Mouse (Mus musculus) lung, postnatal 0 days (tissue): ENCODE measurements around the gene Bcl2l1. TPM values are rescaled to one million over a fixed set of nuclear protein-coding genes. Genes with fewer than 3 reads are reported as not detected.

ENCODE experiments used
- ATAC-seq: fragments of 200-750 bp; cut with Nextera tagmentation; 2 replicates; pipeline ENCODE4 v1.8.0; 2017; ENCODE audit warnings: moderate library complexity
- DNase-seq: peaks from one replicate; pipeline ENCODE4 v3.0.0-alpha.2; 2016; ENCODE audit warnings: low spot score
- H3K27ac ChIP-seq: fragments of 300-500 bp; sonication (generic); 2 replicates; pipeline ENCODE4 v1.5.1; 2014; ENCODE audit warnings: antibody characterized with exemption, mild to moderate bottlenecking, low read length, mixed read lengths
- H3K27me3 ChIP-seq: fragments of 300-500 bp; sonication (generic); replicated peaks from 2 replicates; pipeline ENCODE4 v1.6.1; 2014; ENCODE audit warnings: low read length, mixed read lengths; ENCODE audit not compliant: insufficient read depth
- H3K36me3 ChIP-seq: fragments of 300-500 bp; sonication (generic); 2 replicates; pipeline ENCODE4 v1.6.1; 2014; ENCODE audit warnings: low read length, mixed read lengths; ENCODE audit not compliant: insufficient read depth
- H3K4me1 ChIP-seq: fragments of 300-500 bp; sonication (generic); 2 replicates; pipeline ENCODE4 v1.6.1; 2014; ENCODE audit warnings: antibody characterized with exemption, low read depth, low read length, mixed read lengths; ENCODE audit not compliant: insufficient read depth
- H3K4me2 ChIP-seq: fragments of 300-500 bp; sonication (generic); replicated peaks from 2 replicates; pipeline ENCODE4 v1.6.1; 2014; ENCODE audit warnings: low read depth, mild to moderate bottlenecking, low read length, moderate library complexity, mixed read lengths
- H3K4me3 ChIP-seq: fragments of 300-500 bp; sonication (generic); 2 replicates; pipeline ENCODE4 v1.5.1; 2014; ENCODE audit warnings: low read depth, low read length
- H3K9ac ChIP-seq: fragments of 300-500 bp; sonication (generic); replicated peaks from 2 replicates; pipeline ENCODE4 v1.6.1; 2014; ENCODE audit warnings: low read depth, mild to moderate bottlenecking
- H3K9me3 ChIP-seq: fragments of 300-500 bp; sonication (generic); 2 replicates; pipeline ENCODE4 v1.6.1; 2016; ENCODE audit warnings: low read length, mixed read lengths
- CTCF ChIP-seq: IDR thresholded peaks from 2 replicates; pipeline ENCODE4 v1.5.1; 2016; ENCODE audit warnings: antibody characterized with exemption, mild to moderate bottlenecking
- EP300 ChIP-seq: IDR thresholded peaks from 2 replicates; pipeline ENCODE4 v1.6.1; 2016; ENCODE audit warnings: antibody characterized with exemption, mild to moderate bottlenecking, control low read depth
- WGBS: fragments of 180-500 bp; shearing (Covaris S2); extraction: QIAGEN DNeasy Blood & Tissue Kit; methylation state at CpG from one replicate; pipeline ENCODE4 v1.1.7; 2014; 5-methylcytosine and 5-hydroxymethylcytosine counted together
- polyA plus RNA-seq: library from polyadenylated mRNA; unstranded; fragments of >200 nt; fragmentation: Nextera tagmentation; extraction: Ambion mirVana; gene quantifications from 2 replicates; pipeline ENCODE4 v1.2.1, GENCODE M21; 2015

The Bcl2l1 gene
- polyA plus RNA-seq, 1 experiment from 2014 or later: 103 TPM

GRCm38 (mm10) chr2:152789591-152789999, 41.9 kb downstream of the Bcl2l1 start:
- ATAC-seq: peak; percentile 17
- Histone ChIP-seq H3K36me3 (0 out of 2 replicates have a peak, but pooled peaks cover 4% of the 10 kb centered on the region), H3K9me3 (no peaks in the 10 kb centered on the region), H3K4me2 (peak overlapping the region; percentile 32; the same call in 1 of the 2 replicates), H3K27me3 (no peaks in the 10 kb centered on the region), H3K4me3 (no peak overlapping the region), H3K4me1 (peaks cover 77% of the 10 kb centered on the region), H3K9ac (peak overlapping the region; percentile 24; the same call in 1 of the 2 replicates), H3K27ac (peak overlapping the region; percentile 98)
- peak; percentile 89 for TF ChIP-seq EP300
- TF ChIP-seq CTCF: no peak
- peak; percentile 89 for DNase-seq
- WGBS: 6% methylated on average over 4 of the region's 4 CpGs

GRCm38 (mm10) chr2:152788892-152789421, 42.6 kb downstream of the Bcl2l1 start:
- peaks cover 83% of the 10 kb centered on the region for H3K4me1 ChIP-seq

GRCm38 (mm10) chr2:152787543-152787942, 44.0 kb downstream of the Bcl2l1 start:
- no peak overlapping the region for H3K4me2 ChIP-seq

More at GRCm38 (mm10) chr2:152788892-152789421, 42.6 kb downstream of the Bcl2l1 start:
- Histone ChIP-seq H3K4me2 (peak overlapping the region; percentile 32), H3K9me3 (no peaks in the 10 kb centered on the region), H3K27me3 (no peaks in the 10 kb centered on the region), H3K36me3 (0 out of 2 replicates have a peak, but pooled peaks cover 4% of the 10 kb centered on the region), H3K27ac (peak overlapping the region; percentile 98), H3K4me3 (no peak overlapping the region), H3K9ac (peak overlapping the region; percentile 24)
- WGBS: 18% methylated on average over 6 of the region's 6 CpGs
- DNase-seq: peak; percentile 78
- peak; percentile 32 for ATAC-seq
- TF ChIP-seq CTCF: no peak
- TF ChIP-seq EP300: peak; percentile 92

GRCm38 (mm10) chr2:152787136-152787535, 44.4 kb downstream of the Bcl2l1 start:
- Histone ChIP-seq H3K9me3 (no peaks in the 10 kb centered on the region), H3K4me1 (peaks cover 81% of the 10 kb centered on the region), H3K4me2 (no peak overlapping the region), H3K36me3 (peaks cover 7% of the 10 kb centered on the region; the same call in 1 of the 2 replicates), H3K27me3 (no peaks in the 10 kb centered on the region), H3K9ac (no peak overlapping the region), H3K4me3 (no peak overlapping the region), H3K27ac (peak overlapping the region; percentile 98)
- no peak for DNase-seq
- no peak for ATAC-seq
- WGBS: 85% methylated on average over 2 of the region's 2 CpGs
- TF ChIP-seq EP300: no peak
- no peak for TF ChIP-seq CTCF

More at GRCm38 (mm10) chr2:152787543-152787942, 44.0 kb downstream of the Bcl2l1 start:
- Histone ChIP-seq H3K27me3 (no peaks in the 10 kb centered on the region), H3K4me3 (no peak overlapping the region), H3K9ac (no peak overlapping the region), H3K27ac (peak overlapping the region; percentile 98), H3K9me3 (no peaks in the 10 kb centered on the region), H3K4me1 (peaks cover 81% of the 10 kb centered on the region), H3K36me3 (0 out of 2 replicates have a peak, but pooled peaks cover 4% of the 10 kb centered on the region)
- TF ChIP-seq CTCF (no peak), EP300 (no peak)
- DNase-seq: no peak
- 87% methylated on average over 6 of the region's 6 CpGs for WGBS
- ATAC-seq: no peak

GRCm38 (mm10) chr2:152785446-152786350, 45.8 kb downstream of the Bcl2l1 start:
- H3K4me3 ChIP-seq: no peak overlapping the region
- peak overlapping the region; percentile 98 for H3K27ac ChIP-seq
- H3K9me3 ChIP-seq: no peaks in the 10 kb centered on the region
- 0 out of 2 replicates have a peak overlapping the region, but pooled peaks have one; percentile 26 for H3K9ac ChIP-seq
- peaks cover 74% of the 10 kb centered on the region for H3K4me1 ChIP-seq
- H3K36me3 ChIP-seq: peaks cover 13% of the 10 kb centered on the region; the same call in 1 of the 2 replicates
- H3K27me3 ChIP-seq: no peaks in the 10 kb centered on the region
- H3K4me2 ChIP-seq: peak overlapping the region; percentile 22; the same call in 1 of the 2 replicates
- peak; percentile 97 for DNase-seq
- TF ChIP-seq CTCF (no peak), EP300 (peak; percentile 100)
- peak; percentile 84 for ATAC-seq
- 6% methylated on average over 18 of the region's 18 CpGs for WGBS

- 0 out of 2 replicates have a peak overlapping the region, but pooled peaks have one; percentile 9 for H3K9ac ChIP-seq
- H3K4me2 ChIP-seq: no peak overlapping the region
- H3K4me1 ChIP-seq: peaks cover 64% of the 10 kb centered on the region
- H3K27me3 ChIP-seq: no peaks in the 10 kb centered on the region
- peak overlapping the region; percentile 98 for H3K27ac ChIP-seq
- DNase-seq (peak; percentile 91), ATAC-seq (peak; percentile 57)
- no peaks in the 10 kb centered on the region for H3K9me3 ChIP-seq
- 56% methylated on average over 8 of the region's 8 CpGs for WGBS
- TF ChIP-seq EP300 (peak; percentile 99), CTCF (no peak)
- peaks cover 13% of the 10 kb centered on the region; the same call in 1 of the 2 replicates for H3K36me3 ChIP-seq
- H3K4me3 ChIP-seq: no peak overlapping the region
These were observed 46.9 kb downstream of the Bcl2l1 start for GRCm38 (mm10) chr2:152784640-152785039.
